ENCODE assay signal across 20 mouse cellular contexts in the genomic region with DNA sequence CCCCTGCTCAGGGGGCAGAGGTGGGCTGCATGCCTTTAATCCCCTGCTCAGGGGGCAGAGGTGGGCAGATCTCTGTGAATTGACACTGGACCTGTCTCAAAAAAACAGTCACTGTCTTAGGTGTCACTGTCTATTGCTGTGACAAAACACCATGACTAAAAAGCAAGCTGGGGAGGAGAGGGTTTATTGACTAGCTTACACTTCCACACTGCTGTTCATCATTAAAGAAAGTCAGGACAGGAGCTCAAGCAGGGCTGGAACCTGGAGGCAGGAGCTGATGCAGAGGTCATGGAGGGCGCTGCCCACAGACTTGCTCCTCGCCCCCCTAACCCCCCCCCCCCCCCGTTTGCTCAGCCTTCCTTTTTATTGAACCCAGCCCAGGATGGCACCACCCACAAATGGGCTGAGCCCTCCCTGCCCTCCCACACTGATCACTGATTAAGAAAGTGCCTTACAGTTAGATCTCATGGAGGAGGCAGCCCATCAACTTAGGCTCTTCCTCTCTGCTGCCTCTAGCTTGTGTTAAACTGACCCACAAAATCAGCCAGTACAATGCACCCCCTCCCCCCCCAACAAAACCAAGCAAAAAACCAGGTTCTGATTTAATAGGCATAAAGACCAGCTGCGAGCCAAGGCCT. TPM values are rescaled to one million over a fixed set of nuclear protein-coding genes. Genes with fewer than 3 reads are reported as not detected.
"Had no signal": no experiment of that assay in that cellular context is flagged by ENCODE, and none has a peak within 500 bp of the region (broad histone marks: within the 10 kb centered on the region; RNA-seq: fewer than 3 reads in every experiment).

No protein-coding gene starts in this region.

- ATAC-seq: intestine, postnatal 0 days; lung, postnatal 0 days had no signal

- H3K36me3 ChIP-seq: liver, embryonic 13.5 days; neural tube, embryonic 12.5 days had no signal

- H3K9me3 ChIP-seq: liver, embryonic 13.5 days; neural tube, embryonic 12.5 days had no signal

- H3K4me1 ChIP-seq: neural tube, embryonic 12.5 days had no signal

- DNase-seq: kidney, postnatal 10 days; kidney, postnatal 4 days; left cerebral cortex, postnatal 4 days; liver, embryonic 13.5 days; lung, adult 2 months; lung, postnatal 36 days; midbrain, embryonic 14.5 days; thymus, adult 2 months; thymus, postnatal 36 days had no signal

- H3K4me3 ChIP-seq: layer of hippocampus, adult 2 months; liver, embryonic 13.5 days; neural tube, embryonic 12.5 days had no signal

- H3K27ac ChIP-seq: layer of hippocampus, adult 2 months; liver, embryonic 13.5 days; neural tube, embryonic 12.5 days had no signal

- H3K27me3 ChIP-seq: liver, embryonic 13.5 days; neural tube, embryonic 12.5 days had no signal

- H3K4me2 ChIP-seq: liver, embryonic 13.5 days; neural tube, embryonic 12.5 days had no signal

- H3K9ac ChIP-seq: liver, embryonic 13.5 days; neural tube, embryonic 12.5 days had no signal

RNA-seq across cellular contexts. Expression of a gene that starts 16.8 kb away (rescaled TPM):
- total RNA-seq: monocyte, adult 5-6 weeks had no signal

RNA-seq across cellular contexts. Expression of a gene that starts 25.9 kb away (rescaled TPM):
- total RNA-seq: layer of hippocampus, adult 2 months; layer of hippocampus, postnatal 14 days; left cerebral cortex, adult 18-20 months; left cerebral cortex, postnatal 10 days; left cerebral cortex, postnatal 4 days; megakaryocyte progenitor cell, adult 5-6 weeks; monocyte, adult 5-6 weeks; neutrophil, adult 5-6 weeks had no signal
- polyA plus RNA-seq: intestine, postnatal 0 days; liver, embryonic 13.5 days; lung, adult 2 months; lung, postnatal 0 days; midbrain, embryonic 14.5 days; neural tube, embryonic 12.5 days; testis, adult 2 months; thymus, adult 2 months had no signal
